Mouse (Mus musculus) kidney, embryonic 16.5 days (tissue): ENCODE results near the gene Cdh12. TPM values are rescaled to one million over a fixed set of nuclear protein-coding genes. Genes with fewer than 3 reads are reported as not detected.
"Not testable (repeated sequence)": the region's sequence is repeated elsewhere in the genome, so short reads cannot be mapped to it uniquely, and the experiment has no call there.

ENCODE experiments used
- ATAC-seq: fragments of 200-750 bp; cut with Nextera tagmentation; 2 replicates; pipeline ENCODE4 v1.8.0; 2017; ENCODE audit warnings: moderate TSS enrichment; ENCODE audit not compliant: low FRiP score, low TSS enrichment
- H3K27ac ChIP-seq: fragments of 300-500 bp; sonication (generic); 2 replicates; pipeline ENCODE4 v1.5.1; 2014; ENCODE audit warnings: low read length
- H3K27me3 ChIP-seq: fragments of 300-500 bp; sonication (generic); 2 replicates; pipeline ENCODE4 v1.6.1; 2014; ENCODE audit warnings: low read length, control low read depth, mixed read lengths; ENCODE audit not compliant: insufficient read depth
- H3K36me3 ChIP-seq: fragments of 300-500 bp; sonication (generic); 2 replicates; pipeline ENCODE4 v1.6.1; 2014; ENCODE audit warnings: low read length, control low read depth, mixed read lengths; ENCODE audit not compliant: insufficient read depth
- H3K4me1 ChIP-seq: fragments of 300-500 bp; sonication (generic); 2 replicates; pipeline ENCODE4 v1.6.1; 2014; ENCODE audit warnings: low read length, control low read depth, mixed read lengths; ENCODE audit not compliant: insufficient read depth
- H3K4me2 ChIP-seq: fragments of 300-500 bp; sonication (generic); replicated peaks from 2 replicates; pipeline ENCODE4 v1.6.1; 2014; ENCODE audit warnings: low read depth, low read length
- H3K4me3 ChIP-seq: fragments of 300-500 bp; sonication (generic); 2 replicates; pipeline ENCODE4 v1.5.1; 2014; ENCODE audit warnings: mild to moderate bottlenecking, low read length
- H3K9ac ChIP-seq: fragments of 300-500 bp; sonication (generic); replicated peaks from 2 replicates; pipeline ENCODE4 v1.6.1; 2014; ENCODE audit warnings: low read length
- H3K9me3 ChIP-seq: fragments of 300-500 bp; sonication (generic); 2 replicates; pipeline ENCODE4 v1.6.1; 2016; ENCODE audit warnings: low read length, control low read depth
- WGBS: fragments of 180-500 bp; shearing (Covaris S2); extraction: QIAGEN DNeasy Blood & Tissue Kit; methylation state at CpG from one replicate; pipeline ENCODE4 v1.1.7; 2014; 5-methylcytosine and 5-hydroxymethylcytosine counted together
- polyA plus RNA-seq: library from polyadenylated mRNA; unstranded; fragments of >200 nt; fragmentation: Nextera tagmentation; extraction: Ambion mirVana; gene quantifications from 2 replicates; pipeline ENCODE4 v1.2.1, GENCODE M21; 2015

Gene Cdh12
- polyA plus RNA-seq, 1 experiment from 2014 or later, result 0.06 TPM

GRCm38 (mm10) chr15:20669507-20669906, 220.4 kb downstream of the Cdh12 start:
- not testable (repeated sequence) for H3K9me3 ChIP-seq, H3K9ac ChIP-seq, H3K4me2 ChIP-seq, H3K4me1 ChIP-seq, ATAC-seq, H3K27ac ChIP-seq, H3K36me3 ChIP-seq, H3K27me3 ChIP-seq, H3K4me3 ChIP-seq
- WGBS, result 48% methylated on average over 2 of the region's 2 CpGs

DNA sequence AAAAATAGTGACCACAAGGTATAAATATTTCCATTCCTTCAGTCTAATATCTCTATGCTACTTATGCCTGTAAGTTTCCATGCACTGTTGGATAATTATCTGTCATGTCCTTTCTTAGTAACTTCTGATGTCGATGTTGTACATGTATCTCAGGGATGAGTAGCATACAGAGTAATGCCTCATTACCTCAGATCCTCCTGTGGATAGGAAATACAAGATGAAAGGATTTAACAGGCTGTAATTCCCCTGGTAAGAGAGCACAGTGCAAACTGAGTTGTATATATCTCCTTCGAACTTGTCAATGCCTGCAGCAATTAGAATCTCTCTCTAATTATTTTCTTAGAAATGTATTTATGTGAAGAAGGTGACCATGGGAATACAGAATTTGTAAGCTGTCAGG, 233.7 kb downstream of the Cdh12 start:
- no peak overlapping the region for H3K4me3 ChIP-seq
- ATAC-seq, result no peak
- no peaks in the 10 kb centered on the region for H3K36me3 ChIP-seq
- no peak overlapping the region for H3K9ac ChIP-seq
- no peaks in the 10 kb centered on the region for H3K4me1 ChIP-seq
- H3K27ac ChIP-seq, result no peak overlapping the region
- H3K9me3 ChIP-seq, result no peaks in the 10 kb centered on the region
- whole genome bisulfite sequencing, result 55% methylated on average over 2 of the region's 2 CpGs
- no peak overlapping the region for H3K4me2 ChIP-seq
- H3K27me3 ChIP-seq, result no peaks in the 10 kb centered on the region

DNA sequence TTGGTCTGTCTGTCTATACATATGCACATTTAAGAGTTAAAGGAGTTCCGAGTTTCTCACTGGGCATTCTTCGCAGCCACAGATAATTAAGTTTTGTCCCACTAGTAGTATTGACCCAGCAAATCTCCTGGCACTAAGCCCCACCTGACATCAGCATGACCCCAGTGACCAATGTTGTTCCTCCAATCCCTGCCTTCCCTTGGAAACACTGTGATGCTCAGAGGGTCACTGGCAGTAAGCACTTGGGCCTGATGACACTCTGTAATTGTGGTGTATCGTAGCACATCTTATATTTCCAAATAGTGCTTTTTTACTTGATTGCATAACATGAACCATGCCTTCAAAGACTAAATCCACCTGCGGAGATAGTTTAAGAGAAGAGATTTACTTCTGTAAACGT, 235.1 kb downstream of the Cdh12 start:
- no peaks in the 10 kb centered on the region for H3K4me1 ChIP-seq
- H3K27ac ChIP-seq, result no peak overlapping the region
- no peak overlapping the region for H3K4me2 ChIP-seq
- H3K27me3 ChIP-seq, result no peaks in the 10 kb centered on the region
- no peaks in the 10 kb centered on the region for H3K9me3 ChIP-seq
- H3K36me3 ChIP-seq, result no peaks in the 10 kb centered on the region
- no peak for ATAC-seq
- WGBS, result 85% methylated on average over 5 of the region's 5 CpGs
- no peak overlapping the region for H3K9ac ChIP-seq
- H3K4me3 ChIP-seq, result no peak overlapping the region

- Histone ChIP-seq H3K4me1 (no peaks in the 10 kb centered on the region), H3K9me3 (no peaks in the 10 kb centered on the region), H3K4me2 (no peak overlapping the region), H3K27ac (no peak overlapping the region), H3K27me3 (no peaks in the 10 kb centered on the region), H3K36me3 (no peaks in the 10 kb centered on the region), H3K9ac (no peak overlapping the region), H3K4me3 (no peak overlapping the region)
- no peak for ATAC-seq
- 81% methylated on average over 5 of the region's 5 CpGs for WGBS
Observed at GRCm38 (mm10) chr15:20696229-20696628, 247.2 kb downstream of the Cdh12 start.

DNA sequence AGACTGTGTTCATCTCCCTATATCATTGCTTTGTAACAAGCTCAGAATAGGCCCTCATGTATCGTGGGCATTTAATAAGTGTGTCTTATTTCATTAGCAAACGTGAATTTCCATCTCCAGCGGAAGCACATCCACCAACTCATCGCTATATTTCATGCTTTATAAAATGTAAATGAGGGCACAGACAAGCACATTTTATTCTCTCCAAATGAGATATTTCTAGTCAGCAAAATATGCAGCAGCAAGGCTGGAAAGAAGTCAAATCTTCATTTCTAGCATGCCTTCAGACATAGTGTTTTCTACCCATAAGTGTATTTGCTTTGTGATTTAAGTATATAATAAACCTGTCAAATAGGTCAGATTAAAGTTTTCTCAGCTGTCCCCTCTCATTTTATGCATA, 262.8 kb downstream of the Cdh12 start:
- 78% methylated on average over 4 of the region's 4 CpGs for WGBS
- Histone ChIP-seq H3K36me3 (no peaks in the 10 kb centered on the region), H3K9me3 (no peaks in the 10 kb centered on the region), H3K4me3 (no peak overlapping the region), H3K27me3 (no peaks in the 10 kb centered on the region), H3K4me1 (no peaks in the 10 kb centered on the region), H3K9ac (no peak overlapping the region), H3K4me2 (no peak overlapping the region), H3K27ac (no peak overlapping the region)
- no peak for ATAC-seq

- no peak overlapping the region for H3K27ac ChIP-seq
- no peaks in the 10 kb centered on the region for H3K27me3 ChIP-seq
- H3K4me2 ChIP-seq, result no peak overlapping the region
- H3K4me3 ChIP-seq, result no peak overlapping the region
- no peaks in the 10 kb centered on the region for H3K4me1 ChIP-seq
- ATAC-seq, result no peak
- H3K9ac ChIP-seq, result no peak overlapping the region
- no peaks in the 10 kb centered on the region for H3K36me3 ChIP-seq
- H3K9me3 ChIP-seq, result no peaks in the 10 kb centered on the region
Observed at GRCm38 (mm10) chr15:20772289-20772688, 323.2 kb downstream of the Cdh12 start.

- no peaks in the 10 kb centered on the region for H3K9me3 ChIP-seq
- H3K27ac ChIP-seq, result no peak overlapping the region
- H3K4me1 ChIP-seq, result no peaks in the 10 kb centered on the region
- no peaks in the 10 kb centered on the region for H3K27me3 ChIP-seq
- no peaks in the 10 kb centered on the region for H3K36me3 ChIP-seq
- no peak overlapping the region for H3K4me2 ChIP-seq
- no peak for ATAC-seq
- no peak overlapping the region for H3K9ac ChIP-seq
- H3K4me3 ChIP-seq, result no peak overlapping the region
Observed at GRCm38 (mm10) chr15:20773423-20773822, 324.4 kb downstream of the Cdh12 start.

DNA sequence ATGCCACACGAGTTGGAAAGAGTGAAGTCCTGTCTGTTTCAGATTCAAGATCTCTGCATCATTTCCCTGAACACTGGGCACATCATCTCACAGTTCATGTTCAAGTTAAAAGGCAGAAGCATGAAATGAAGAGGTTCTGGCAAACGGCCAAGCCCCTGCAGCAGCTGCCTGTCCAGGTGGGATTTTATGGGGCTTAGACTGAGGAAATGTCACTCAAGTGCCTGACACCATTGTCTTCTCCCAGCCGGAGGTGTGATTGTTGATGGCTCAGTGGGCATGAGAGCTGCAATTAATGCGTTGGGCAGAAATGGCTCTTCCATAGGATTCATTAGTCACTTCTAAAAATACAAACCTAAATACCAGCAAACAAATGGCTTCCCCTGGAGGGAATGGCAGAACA, 347.9 kb downstream of the Cdh12 start:
- Histone ChIP-seq H3K4me2 (no peak overlapping the region), H3K9ac (no peak overlapping the region), H3K27ac (no peak overlapping the region), H3K9me3 (no peaks in the 10 kb centered on the region), H3K36me3 (no peaks in the 10 kb centered on the region), H3K4me3 (no peak overlapping the region), H3K4me1 (no peaks in the 10 kb centered on the region), H3K27me3 (no peaks in the 10 kb centered on the region)
- peak; percentile 39; the same call in 1 of the 2 replicates for ATAC-seq
- WGBS, result 20% methylated on average over 4 of the region's 4 CpGs

DNA sequence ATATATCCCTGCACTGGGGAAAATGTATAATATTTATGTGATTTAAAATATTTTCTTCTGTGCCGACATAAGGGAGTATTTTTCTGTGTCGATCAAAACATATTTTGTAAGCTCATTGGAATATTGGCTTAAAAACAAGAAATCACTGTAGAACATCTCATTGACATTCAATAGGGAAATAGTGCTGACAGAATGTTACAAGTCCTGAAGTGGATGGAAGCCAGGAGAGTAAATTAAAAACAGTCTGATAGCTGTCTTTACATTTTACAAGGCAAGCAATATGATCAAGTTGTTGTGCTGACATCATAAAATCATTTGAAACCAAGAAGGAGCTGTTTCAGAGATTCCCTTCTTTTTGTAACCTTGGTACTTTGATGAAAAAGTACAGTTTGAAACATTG, 349.5 kb downstream of the Cdh12 start:
- Histone ChIP-seq H3K36me3 (no peaks in the 10 kb centered on the region), H3K9ac (no peak overlapping the region), H3K4me2 (no peak overlapping the region), H3K27ac (no peak overlapping the region), H3K4me1 (no peaks in the 10 kb centered on the region), H3K4me3 (no peak overlapping the region), H3K9me3 (no peaks in the 10 kb centered on the region), H3K27me3 (no peaks in the 10 kb centered on the region)
- no peak for ATAC-seq
- 91% methylated on average over 2 of the region's 2 CpGs for WGBS

GRCm38 (mm10) chr15:20835887-20836286, 386.8 kb downstream of the Cdh12 start:
- Histone ChIP-seq H3K36me3 (no peaks in the 10 kb centered on the region), H3K9ac (no peak overlapping the region), H3K4me1 (no peaks in the 10 kb centered on the region), H3K9me3 (no peaks in the 10 kb centered on the region), H3K4me3 (no peak overlapping the region), H3K27me3 (no peaks in the 10 kb centered on the region), H3K4me2 (no peak overlapping the region), H3K27ac (no peak overlapping the region)
- no peak for ATAC-seq
- 61% methylated on average over 1 of the region's 1 CpGs for WGBS

- no peak overlapping the region for H3K4me2 ChIP-seq
- no peak overlapping the region for H3K4me3 ChIP-seq
- H3K27ac ChIP-seq, result no peak overlapping the region
- H3K9ac ChIP-seq, result no peak overlapping the region
- no peaks in the 10 kb centered on the region for H3K4me1 ChIP-seq
- WGBS, result 9% methylated on average over 3 of the region's 3 CpGs
- no peaks in the 10 kb centered on the region for H3K9me3 ChIP-seq
- no peaks in the 10 kb centered on the region for H3K36me3 ChIP-seq
- H3K27me3 ChIP-seq, result no peaks in the 10 kb centered on the region
- peak; percentile 98 for ATAC-seq
Observed at GRCm38 (mm10) chr15:20836991-20837390, 387.9 kb downstream of the Cdh12 start.
